Mouse (Mus musculus) sigmoid colon, adult 10 weeks (tissue): ENCODE results near the gene Tada2a. TPM values are rescaled to one million over a fixed set of nuclear protein-coding genes. Genes with fewer than 3 reads are reported as not detected.

ENCODE experiments used
- polyA plus RNA-seq: library from polyadenylated mRNA; stranded (reverse); fragments of 350-450 nt; fragmentation: Illumina TruSeq; extraction: RNeasy Lipid Tissue Mini Kit (QIAGEN cat#74804); gene quantifications from one replicate; pipeline ENCODE4 v1.2.3, GENCODE M21; 2014; ENCODE audit warnings: low read depth, low replicate concordance

Gene Tada2a
- 18.7 TPM for polyA plus RNA-seq

DNA sequence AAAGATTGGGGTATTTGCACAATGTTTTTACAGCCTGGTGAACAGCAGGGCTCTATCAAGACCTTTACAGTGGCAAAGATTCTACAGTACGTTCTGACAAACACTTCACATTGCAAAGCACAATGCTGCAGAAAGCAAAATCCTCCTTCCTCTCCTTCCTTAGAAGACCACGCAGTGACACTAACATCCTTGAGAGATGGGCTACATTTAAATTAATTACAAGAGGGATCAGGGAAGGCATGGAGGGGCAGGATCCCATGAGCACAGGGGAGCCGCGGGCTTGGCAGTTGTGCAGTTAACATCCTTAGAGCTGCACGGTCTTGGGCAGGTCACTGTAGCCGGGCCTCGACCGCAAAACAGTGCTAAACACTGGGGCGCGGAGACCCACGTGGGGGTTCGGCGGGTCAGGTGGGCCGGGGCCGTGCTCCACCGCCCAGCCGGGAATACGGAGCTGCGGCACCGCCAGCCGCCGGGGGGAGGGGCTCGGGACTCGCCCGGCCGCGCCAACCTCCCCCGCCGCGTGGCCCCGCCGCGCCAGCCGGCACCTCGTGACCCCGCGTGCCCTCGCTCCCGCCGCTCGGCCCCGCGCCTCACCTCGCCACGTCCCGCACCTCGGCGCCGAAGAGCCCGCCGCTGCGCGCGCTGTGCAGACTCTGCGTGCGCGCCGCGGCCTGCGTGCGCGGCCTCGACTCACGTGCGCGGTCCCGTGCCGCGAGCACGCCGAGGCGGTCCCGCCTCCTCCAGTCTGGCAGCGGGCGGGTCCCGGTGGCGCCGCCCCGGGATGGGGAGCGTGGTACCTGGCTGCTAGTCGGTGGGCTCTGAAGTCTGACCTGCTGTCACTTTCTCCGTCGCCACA is at the start of gene Tada2a, which contains the start of gene Acaca:
Gene Tada2a, minus strand, starts transcription at position 658 of the 856 bp plus-strand sequence.
Gene Acaca, plus strand, starts transcription at position 730 of the 856 bp plus-strand sequence.

DNA sequence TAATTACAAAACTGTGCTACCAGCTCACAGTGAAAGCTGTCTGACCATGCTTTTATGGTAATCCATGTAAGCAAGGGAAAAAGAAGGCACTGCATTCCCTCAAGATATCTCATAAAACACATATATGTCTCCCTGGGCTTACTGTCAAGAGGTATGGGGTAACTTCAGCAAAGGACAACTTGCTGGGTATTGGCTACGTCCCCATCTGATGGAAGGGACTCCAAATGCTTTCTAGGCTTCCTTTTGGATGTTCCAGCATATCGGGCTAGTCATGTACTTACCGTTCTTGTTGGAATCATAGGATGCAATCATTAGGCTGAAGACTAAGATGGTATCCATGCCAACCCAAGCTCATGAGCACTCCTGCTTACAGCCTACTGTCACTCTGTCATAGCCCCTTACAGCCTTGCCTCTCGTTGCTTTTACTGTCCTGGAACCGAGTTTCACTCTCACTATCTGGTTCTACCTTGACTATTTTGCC is 37.7 kb upstream of the Tada2a start, which contains the start of gene Gm11437:
Gene Gm11437, minus strand, starts transcription at position 431 of the 481 bp plus-strand sequence.

GRCm38 (mm10) chr11:84069034-84069370 is 60.4 kb downstream of the Tada2a start, which contains the start of gene Dusp14:
Gene Dusp14, minus strand, starts transcription at chr11:84069261.

Other genes with a start within 250 kb of the Tada2a start
- 61.0 TPM for gene Ddx52, start 187.5 kb downstream of the Tada2a start, polyA plus RNA-seq
- gene Synrg, start 165.2 kb downstream of the Tada2a start, polyA plus RNA-seq = 24.4 TPM
- 2.4 TPM for gene Dusp14, start 60.3 kb downstream of the Tada2a start, polyA plus RNA-seq
- 24.7 TPM for gene Acaca, start 72 bp upstream of the Tada2a start, polyA plus RNA-seq
- gene Gm11437, start 37.9 kb upstream of the Tada2a start, polyA plus RNA-seq = 7.2 TPM